Mouse (Mus musculus) 3T3-L1 (cell line): ENCODE measurements around the gene Tbkbp1.

Experiments used
- DNase-seq: peaks from one replicate; pipeline ENCODE4 v3.0.0-alpha.2; 2015; ENCODE audit warnings: low read depth, low spot score

Gene Tbkbp1

GRCm38 (mm10) chr11:97156999-97157398 lies 5.7 kb upstream of the Tbkbp1 start:
- DNase-seq = no peak

GRCm38 (mm10) chr11:97152662-97153287 lies 1.5 kb upstream of the Tbkbp1 start:
- DNase-seq = peak; percentile 82

GRCm38 (mm10) chr11:97152023-97152426 lies 730 bp upstream of the Tbkbp1 start:
- peak; percentile 91 for DNase-seq

- no peak for DNase-seq
Observed at GRCm38 (mm10) chr11:97150411-97151330, 624 bp downstream of the Tbkbp1 start.

- no peak for DNase-seq
Observed at GRCm38 (mm10) chr11:97149995-97150410, 1.3 kb downstream of the Tbkbp1 start.

- DNase-seq = no peak
Observed at GRCm38 (mm10) chr11:97149026-97149425, 2.3 kb downstream of the Tbkbp1 start.

GRCm38 (mm10) chr11:97148591-97148990 lies 2.7 kb downstream of the Tbkbp1 start:
- DNase-seq = no peak

GRCm38 (mm10) chr11:97147333-97147732 lies 4.0 kb downstream of the Tbkbp1 start:
- DNase-seq = no peak

GRCm38 (mm10) chr11:97146724-97147123 lies 4.6 kb downstream of the Tbkbp1 start:
- peak; percentile 75 for DNase-seq

- DNase-seq = no peak
Observed at GRCm38 (mm10) chr11:97145951-97146350, 5.3 kb downstream of the Tbkbp1 start.

- no peak for DNase-seq
Observed at GRCm38 (mm10) chr11:97145320-97145719, 6.0 kb downstream of the Tbkbp1 start.

- DNase-seq = no peak
Observed at GRCm38 (mm10) chr11:97143196-97143900, 7.9 kb downstream of the Tbkbp1 start.

GRCm38 (mm10) chr11:97142159-97142608 lies 9.1 kb downstream of the Tbkbp1 start:
- no peak for DNase-seq

- DNase-seq = peak; percentile 84
Observed at GRCm38 (mm10) chr11:97140811-97141210, 10.5 kb downstream of the Tbkbp1 start.

GRCm38 (mm10) chr11:97139256-97139655 lies 12.0 kb downstream of the Tbkbp1 start:
- no peak for DNase-seq

GRCm38 (mm10) chr11:97138554-97139226 lies 12.6 kb downstream of the Tbkbp1 start:
- DNase-seq = no peak

- no peak for DNase-seq
Observed at GRCm38 (mm10) chr11:97133270-97133669, 18.0 kb downstream of the Tbkbp1 start.

- no peak for DNase-seq
Observed at GRCm38 (mm10) chr11:97132185-97132584, 19.1 kb downstream of the Tbkbp1 start.

GRCm38 (mm10) chr11:97131683-97132082 lies 19.6 kb downstream of the Tbkbp1 start:
- DNase-seq = peak; percentile 39

GRCm38 (mm10) chr11:97130318-97130717 lies 21.0 kb downstream of the Tbkbp1 start:
- DNase-seq = no peak

- DNase-seq = no peak
Observed at GRCm38 (mm10) chr11:97128956-97129355, 22.3 kb downstream of the Tbkbp1 start.
